9 mouse cellular contexts compared by ENCODE assay signal in genomic region chr1:19241316-19241715, GRCm38 (mm10). TPM values are rescaled to one million over a fixed set of nuclear protein-coding genes. Genes with fewer than 3 reads are reported as not detected.
A peak's percentile ranks its signal among the peaks of the same experiment; 100 is the strongest.
DNase-seq lines count a peak whose midpoint lies in the region; ATAC-seq lines count a peak whose summit lies in the region.
"Had no signal": no experiment of that assay in that cellular context is flagged by ENCODE, and none has a peak within 500 bp of the region (broad histone marks: within the 10 kb centered on the region; RNA-seq: fewer than 3 reads in every experiment).

No protein-coding gene starts in this region.

- H3K4me3 ChIP-seq in lung, embryonic 15.5 days, result 0 out of 2 replicates have a peak overlapping the region, but pooled peaks have one; percentile 14
- H3K4me3 ChIP-seq in forebrain, embryonic 14.5 days (ENCODE audit: low read depth, low read length), result 0 out of 2 replicates have a peak overlapping the region, but pooled peaks have one; percentile 8
- peak overlapping the region; percentile 1; the same call in 1 of the 2 replicates for H3K4me3 ChIP-seq in stomach, embryonic 14.5 days (ENCODE audit: low read depth, low read length)

- no peak overlapping the region for H3K27ac ChIP-seq in lung, embryonic 15.5 days
- H3K27ac ChIP-seq in forebrain, embryonic 14.5 days (ENCODE audit: low read depth, low read length), result no peak overlapping the region
- no peak overlapping the region for H3K27ac ChIP-seq in stomach, embryonic 14.5 days (ENCODE audit: low read length)

- no peaks in the 10 kb centered on the region for H3K9me3 ChIP-seq in lung, embryonic 15.5 days
- H3K9me3 ChIP-seq in forebrain, embryonic 14.5 days (replicated peaks; ENCODE audit: control insufficient read depth, low read length), result no peaks in the 10 kb centered on the region
- no peaks in the 10 kb centered on the region for H3K9me3 ChIP-seq in stomach, embryonic 14.5 days (ENCODE audit: control insufficient read depth, low read depth, low read length)

- peak overlapping the region; percentile 41 for H3K4me2 ChIP-seq in lung, embryonic 15.5 days
- H3K4me2 ChIP-seq in forebrain, embryonic 14.5 days (ENCODE audit: low read length), result peak overlapping the region; percentile 21; the same call in 1 of the 2 replicates
- peak overlapping the region; percentile 30; the same call in 1 of the 2 replicates for H3K4me2 ChIP-seq in stomach, embryonic 14.5 days (replicated peaks; ENCODE audit: low read depth, low read length)

- 1% methylated on average over 19 of the region's 20 CpGs for WGBS in lung, embryonic 15.5 days
- WGBS in forebrain, embryonic 14.5 days, result 2% methylated on average over 20 of the region's 20 CpGs
- WGBS in stomach, embryonic 14.5 days, result under 1% methylated on average over 20 of the region's 20 CpGs

- H3K36me3 ChIP-seq in lung, embryonic 15.5 days, result no peaks in the 10 kb centered on the region
- H3K36me3 ChIP-seq in forebrain, embryonic 14.5 days (ENCODE audit: control insufficient read depth, insufficient read depth, low read length), result no peaks in the 10 kb centered on the region
- H3K36me3 ChIP-seq in stomach, embryonic 14.5 days (ENCODE audit: control insufficient read depth, insufficient read depth, low read length), result no peaks in the 10 kb centered on the region

- ATAC-seq in lung, embryonic 15.5 days (ENCODE audit: borderline replicate concordance, extremely low read depth, low FRiP score, low TSS enrichment), result no peak
- peak; percentile 47; the same call in 1 of the 2 replicates for ATAC-seq in forebrain, embryonic 14.5 days
- peak; percentile 42; the same call in 1 of the 2 replicates for ATAC-seq in stomach, embryonic 14.5 days (ENCODE audit: insufficient number of reproducible peaks, insufficient read depth, low FRiP score, low read depth)

- DNase-seq in lung, postnatal 10 days, result no peak
- DNase-seq in forebrain, embryonic 14.5 days (ENCODE audit: low spot score), result peak; percentile 51
- peak; percentile 51 to 52 for DNase-seq in kidney, postnatal 36 days
- DNase-seq in liver, result no peak
- no peak for DNase-seq in spleen, adult 12 weeks (ENCODE audit: low spot score)
- no peak for DNase-seq in thymus, adult 18-20 months
- DNase-seq: lung, adult 2 months had no signal

- no peaks in the 10 kb centered on the region for H3K4me1 ChIP-seq in lung, embryonic 15.5 days
- 0 out of 2 replicates have a peak, but pooled peaks cover 4% of the 10 kb centered on the region for H3K4me1 ChIP-seq in forebrain, embryonic 14.5 days (ENCODE audit: control insufficient read depth, insufficient read depth, low read length)
- H3K4me1 ChIP-seq in stomach, embryonic 14.5 days (ENCODE audit: control insufficient read depth, insufficient read depth, low read length), result 0 out of 2 replicates have a peak, but pooled peaks cover 4% of the 10 kb centered on the region

- H3K27me3 ChIP-seq in lung, embryonic 15.5 days, result peaks cover 72% of the 10 kb centered on the region
- H3K27me3 ChIP-seq in forebrain, embryonic 14.5 days (replicated peaks; ENCODE audit: control insufficient read depth, insufficient read depth, low read length), result peaks cover 77% of the 10 kb centered on the region
- peaks cover 49% of the 10 kb centered on the region for H3K27me3 ChIP-seq in stomach, embryonic 14.5 days (ENCODE audit: control insufficient read depth, insufficient read depth, low read length)

- H3K9ac ChIP-seq in lung, embryonic 15.5 days, result no peak overlapping the region
- no peak overlapping the region for H3K9ac ChIP-seq in forebrain, embryonic 14.5 days (ENCODE audit: low read length)
- H3K9ac ChIP-seq in stomach, embryonic 14.5 days (replicated peaks; ENCODE audit: low read depth, low read length), result no peak overlapping the region

RNA-seq across cellular contexts. Expression of gene Tfap2b, which starts 32.6 kb away (rescaled TPM):
- polyA plus RNA-seq in lung, embryonic 15.5 days (2015; fragmentation: Nextera tagmentation; extraction: Ambion mirVana), result 0.21 and 0.67 TPM in 2 replicates
- 0.60 and 1.5 TPM in 2 replicates for polyA plus RNA-seq in forebrain, embryonic 14.5 days (2014; fragmentation: Nextera tagmentation; extraction: Ambion mirVana)
- 0.23 TPM in 1 of 2 replicates, not detected in the other for polyA plus RNA-seq in stomach, embryonic 14.5 days (2014; fragmentation: Nextera tagmentation; extraction: Ambion mirVana)
- polyA plus RNA-seq: lung, adult 2 months had no signal

Comparison
In these comparisons a context has a peak if more than half of its experiments do, and no peak if none do; other contexts are left out.
1. DNase-seq: peak in forebrain, embryonic 14.5 days (single experiment) and kidney, postnatal 36 days (2 of 2); none in lung, postnatal 10 days (single experiment), liver (single experiment), spleen, adult 12 weeks (single experiment) and thymus, adult 18-20 months (0 of 2).
2. Peak in every context shown above with its lines, with median percentiles within 50 percentile points of each other: H3K4me2 ChIP-seq and H3K4me3 ChIP-seq.